Mouse (Mus musculus) MEL (cell line): ENCODE measurements around the gene Esrp2. TPM values are rescaled to one million over a fixed set of nuclear protein-coding genes. Genes with fewer than 3 reads are reported as not detected.

ENCODE experiments used
- DNase-seq: peaks from one replicate; pipeline ENCODE4 v3.0.0; 2011; ENCODE audit warnings: low read depth, low spot score
- H3K27ac ChIP-seq: 2 replicates; pipeline ENCODE4 v1.5.1; 2012; ENCODE audit warnings: low read depth, mild to moderate bottlenecking, control low read depth, low read length, moderate library complexity; ENCODE audit not compliant: control insufficient read depth
- H3K27me3 ChIP-seq, 2 experiments: fragments of 150-350 bp in 1 of 2; sonication (generic) in 1 of 2; 2 replicates each; pipeline ENCODE4 v1.6.1; 2012; ENCODE audit warnings: low read length in 2 of 2, mild to moderate bottlenecking in 2 of 2, improper control_type of control experiment in 1 of 2, moderate library complexity in 1 of 2; ENCODE audit not compliant: insufficient read depth in 2 of 2, control insufficient read depth in 1 of 2
- H3K36me3 ChIP-seq, 2 experiments: 2 replicates each; pipeline ENCODE4 v1.6.1; 2012 to 2014; ENCODE audit warnings: low read length in 2 of 2, improper control_type of control experiment in 1 of 2, inconsistent platforms in 1 of 2, mild to moderate bottlenecking in 1 of 2; ENCODE audit not compliant: insufficient read depth in 2 of 2, control insufficient read depth in 1 of 2
- H3K4me1 ChIP-seq, 2 experiments: fragments of 150-350 bp in 1 of 2; sonication (generic) in 1 of 2; 2 replicates each; pipeline ENCODE4 v1.6.1; 2012; ENCODE audit warnings: low read length in 2 of 2, improper control_type of control experiment in 1 of 2, mild to moderate bottlenecking in 1 of 2; ENCODE audit not compliant: insufficient read depth in 2 of 2, control insufficient read depth in 1 of 2
- H3K4me3 ChIP-seq, 2 experiments: fragments of 150-350 bp in 1 of 2; sonication (generic) in 1 of 2; 2 replicates each; pipeline ENCODE4 v1.5.1; 2012; ENCODE audit warnings: low read depth in 2 of 2, low read length in 2 of 2, mild to moderate bottlenecking in 2 of 2, moderate library complexity in 2 of 2, control low read depth in 1 of 2, improper control_type of control experiment in 1 of 2; ENCODE audit not compliant: control insufficient read depth in 1 of 2, insufficient read depth in 1 of 2
- H3K79me2 ChIP-seq: 2 replicates; pipeline ENCODE4 v1.6.1; 2012; ENCODE audit warnings: mild to moderate bottlenecking, low read length, moderate library complexity; ENCODE audit not compliant: control insufficient read depth, poor library complexity, insufficient read depth
- H3K9ac ChIP-seq: 2 replicates; pipeline ENCODE4 v1.6.1; 2012; ENCODE audit warnings: low read depth, mild to moderate bottlenecking, control low read depth, low read length, moderate library complexity; ENCODE audit not compliant: control insufficient read depth, poor library complexity, severe bottlenecking
- H3K9me3 ChIP-seq: fragments of 150-350 bp; sonication (generic); replicated peaks from 2 replicates; pipeline ENCODE4 v1.6.1; 2012; ENCODE audit warnings: mild to moderate bottlenecking, low read length, improper control_type of control experiment, moderate library complexity; ENCODE audit not compliant: insufficient read depth
- CHD1 ChIP-seq: IDR thresholded peaks from 2 replicates; pipeline ENCODE4 v1.6.1; 2012; ENCODE audit warnings: low read depth, mild to moderate bottlenecking, inconsistent platforms, low read length, improper control_type of control experiment
- CHD2 ChIP-seq: IDR thresholded peaks from 2 replicates; pipeline ENCODE4 v1.6.1; 2011; ENCODE audit warnings: low read length, improper control_type of control experiment
- CTCF ChIP-seq, 3 experiments: IDR thresholded peaks in 2 of 3; conservative IDR thresholded peaks in 1 of 3; 2 replicates each; pipeline ENCODE4 v1.5.1; 2011 to 2012; ENCODE audit warnings: low read length in 3 of 3, low read depth in 2 of 3, mild to moderate bottlenecking in 2 of 3, improper control_type of control experiment in 1 of 3, inconsistent platforms in 1 of 3, mixed read lengths in 1 of 3, moderate library complexity in 1 of 3; ENCODE audit not compliant: control insufficient read depth in 1 of 3, insufficient read depth in 1 of 3, poor library complexity in 1 of 3, severe bottlenecking in 1 of 3
- E2F4 ChIP-seq: IDR thresholded peaks from 2 replicates; pipeline ENCODE4 v1.6.1; 2011; ENCODE audit warnings: low read depth, low read length, improper control_type of control experiment, borderline replicate concordance
- EP300 ChIP-seq, 2 experiments: IDR thresholded peaks; 2 replicates each; pipeline ENCODE4 v1.6.1; 2011; ENCODE audit warnings: improper control_type of control experiment in 2 of 2, low read length in 2 of 2, low read depth in 1 of 2, mild to moderate bottlenecking in 1 of 2
- ETS1 ChIP-seq: IDR thresholded peaks from 2 replicates; pipeline ENCODE4 v1.6.1; 2012; ENCODE audit warnings: low read depth, mild to moderate bottlenecking, inconsistent platforms, low read length, improper control_type of control experiment, moderate library complexity
- GABPA ChIP-seq: IDR thresholded peaks from 2 replicates; pipeline ENCODE4 v1.6.1; 2012; ENCODE audit warnings: low read depth, mild to moderate bottlenecking, inconsistent platforms, low read length, improper control_type of control experiment, moderate library complexity
- JUND ChIP-seq: IDR thresholded peaks from 2 replicates; pipeline ENCODE4 v1.6.1; 2011; ENCODE audit warnings: low read depth, mild to moderate bottlenecking, improper control_type of control experiment, low read length
- KAT2A ChIP-seq: conservative IDR thresholded peaks from 2 replicates; pipeline ENCODE4 v1.6.1; 2012; ENCODE audit warnings: low read depth, low read length, improper control_type of control experiment, inconsistent platforms
- MAZ ChIP-seq: IDR thresholded peaks from 2 replicates; pipeline ENCODE4 v1.6.1; 2012; ENCODE audit warnings: low read depth, mild to moderate bottlenecking, inconsistent platforms, low read length, improper control_type of control experiment
- MEF2A ChIP-seq: IDR thresholded peaks from 2 replicates; pipeline ENCODE4 v1.6.1; 2014; ENCODE audit warnings: low read depth, mild to moderate bottlenecking, inconsistent platforms, low read length, improper control_type of control experiment; ENCODE audit not compliant: poor library complexity, insufficient replicate concordance, severe bottlenecking; ENCODE audit errors: extremely low read depth
- MXI1 ChIP-seq: IDR thresholded peaks from 2 replicates; pipeline ENCODE4 v1.6.1; 2011; ENCODE audit warnings: mild to moderate bottlenecking, low read depth, low read length, improper control_type of control experiment
- MYB ChIP-seq: IDR thresholded peaks from 2 replicates; pipeline ENCODE4 v1.6.1; 2011; ENCODE audit warnings: mild to moderate bottlenecking, low read depth, low read length, improper control_type of control experiment
- MYC ChIP-seq: IDR thresholded peaks from 2 replicates; pipeline ENCODE4 v1.6.1; 2011; ENCODE audit warnings: low read depth, mild to moderate bottlenecking, low read length, improper control_type of control experiment, moderate library complexity
- POLR2AphosphoS2 ChIP-seq: IDR thresholded peaks from 2 replicates; pipeline ENCODE4 v1.6.1; 2011; ENCODE audit warnings: low read length, improper control_type of control experiment
- RAD21 ChIP-seq: IDR thresholded peaks from 2 replicates; pipeline ENCODE4 v1.6.1; 2011; ENCODE audit warnings: mild to moderate bottlenecking, low read depth, low read length, improper control_type of control experiment
- SIN3A ChIP-seq: IDR thresholded peaks from 2 replicates; pipeline ENCODE4 v1.6.1; 2012; ENCODE audit warnings: low read length, improper control_type of control experiment, inconsistent platforms
- SMC3 ChIP-seq: IDR thresholded peaks from 2 replicates; pipeline ENCODE4 v1.6.1; 2011; ENCODE audit warnings: low read depth, low read length, improper control_type of control experiment
- TAL1 ChIP-seq: IDR thresholded peaks from 2 replicates; pipeline ENCODE4 v1.6.1; 2012; ENCODE audit warnings: mild to moderate bottlenecking, inconsistent platforms, low read length, moderate library complexity, mixed read lengths
- USF1 ChIP-seq: IDR thresholded peaks from 2 replicates; pipeline ENCODE4 v1.6.1; 2014; ENCODE audit warnings: low read depth, mild to moderate bottlenecking, inconsistent platforms, low read length, improper control_type of control experiment, moderate library complexity
- USF2 ChIP-seq, 2 experiments: IDR thresholded peaks; 2 replicates each; pipeline ENCODE4 v1.6.1; 2011 to 2012; ENCODE audit warnings: improper control_type of control experiment in 2 of 2, low read length in 2 of 2, borderline replicate concordance in 1 of 2, inconsistent platforms in 1 of 2, low read depth in 1 of 2, mild to moderate bottlenecking in 1 of 2; ENCODE audit not compliant: insufficient read depth in 1 of 2
- ZC3H11A ChIP-seq: IDR thresholded peaks from 2 replicates; pipeline ENCODE4 v1.6.1; 2012; ENCODE audit warnings: low read depth, mild to moderate bottlenecking, inconsistent platforms, low read length, improper control_type of control experiment
- ZKSCAN1 ChIP-seq: IDR thresholded peaks from 2 replicates; pipeline ENCODE4 v1.6.1; 2012; ENCODE audit warnings: low read depth, mild to moderate bottlenecking, inconsistent platforms, low read length, improper control_type of control experiment, moderate library complexity
- ZMIZ1 ChIP-seq: IDR thresholded peaks from 2 replicates; pipeline ENCODE4 v1.6.1; 2012; ENCODE audit warnings: low read depth, mild to moderate bottlenecking, inconsistent platforms, low read length, improper control_type of control experiment, moderate library complexity
- ZNF384 ChIP-seq: IDR thresholded peaks from 2 replicates; pipeline ENCODE4 v1.6.1; 2012; ENCODE audit warnings: low read depth, mild to moderate bottlenecking, inconsistent platforms, low read length, improper control_type of control experiment
- polyA plus RNA-seq, 2 experiments: library from polyadenylated mRNA; stranded (reverse) in 1 of 2; unstranded in 1 of 2; fragments of >175 nt in 1 of 2; fragments of >200 nt in 1 of 2; gene quantifications; 2 replicates each; pipeline versions ENCODE4 v1.2.1 to v1.2.4; 2012; ENCODE audit warnings: low replicate concordance in 2 of 2, low read depth in 1 of 2; ENCODE audit not compliant: insufficient read length in 2 of 2, insufficient read depth in 1 of 2, missing spikeins in 1 of 2
- total RNA-seq: library from RNA; depleted of rRNA; stranded (reverse); fragments of 300-350 nt; gene quantifications from 2 replicates; pipeline ENCODE4 v1.2.3, GENCODE M21; 2012

Gene Esrp2
- total and polyA plus RNA-seq, 3 experiments, result 2.3 to 4.5 TPM; not detected in 1

- TF ChIP-seq EP300 (IDR thresholded peaks at IDR 0.05; ENCODE audit: low read depth in 1 of 2, low read length in 2 of 2) (peak; percentile 91 to 93), RAD21 (no peak), ZC3H11A (no peak), POLR2AphosphoS2 (no peak), ZMIZ1 (no peak), MAZ (no peak), CHD2 (no peak), SMC3 (no peak), GABPA (no peak), MEF2A (no peak), CHD1 (no peak), ZKSCAN1 (no peak), JUND (no peak), SIN3A (peak; percentile 82), KAT2A (no peak), ZNF384 (no peak)
These were observed 20.6 kb upstream of the Esrp2 start (continued) for GRCm38 (mm10) chr8:106157419-106157818.

GRCm38 (mm10) chr8:106152876-106153275, 16.1 kb upstream of the Esrp2 start:
- H3K9me3 ChIP-seq, result no peaks in the 10 kb centered on the region
- DNase-seq, result no peak
- H3K27me3 ChIP-seq, result no peaks in the 10 kb centered on the region
- no peak for TF ChIP-seq ZC3H11A
- no peak for TF ChIP-seq E2F4
- no peak for TF ChIP-seq KAT2A
- TF ChIP-seq POLR2AphosphoS2, result no peak
- TF ChIP-seq MAZ, result no peak
- no peak for TF ChIP-seq MXI1
- TF ChIP-seq USF1, result no peak
- TF ChIP-seq ETS1, result no peak
- TF ChIP-seq MYC, result no peak
- no peak for TF ChIP-seq RAD21
- no peak for TF ChIP-seq USF2 (IDR thresholded peaks at IDR 0.05; ENCODE audit: borderline replicate concordance in 1 of 2, insufficient read depth in 1 of 2, low read depth in 1 of 2, low read length in 2 of 2)
- no peak for TF ChIP-seq EP300 (IDR thresholded peaks at IDR 0.05; ENCODE audit: low read depth in 1 of 2, low read length in 2 of 2)
- no peak for TF ChIP-seq CHD1
- TF ChIP-seq ZKSCAN1, result no peak
- TF ChIP-seq MYB, result no peak
- no peak for TF ChIP-seq SMC3
- no peak for TF ChIP-seq TAL1
- TF ChIP-seq CTCF (IDR thresholded peaks at IDR 0.05 in 2 of 3, conservative IDR thresholded peaks at IDR 0.05 in 1 of 3; ENCODE audit: control insufficient read depth in 1 of 3, insufficient read depth in 1 of 3, low read depth in 2 of 3, low read length in 3 of 3, poor library complexity in 1 of 3, severe bottlenecking in 1 of 3), result no peak
- no peak overlapping the region for H3K27ac ChIP-seq
- H3K4me3 ChIP-seq, result no peak overlapping the region
- H3K9ac ChIP-seq, result no peak overlapping the region
- peaks cover 0 to 23% of the 10 kb centered on the region in 2 experiments; a peak in 2 of 4 replicates for H3K36me3 ChIP-seq
- H3K4me1 ChIP-seq, result peaks cover 0 to 26% of the 10 kb centered on the region in 2 experiments; a peak in 3 of 4 replicates
- peaks cover 2% of the 10 kb centered on the region; the same call in 1 of the 2 replicates for H3K79me2 ChIP-seq
